Mouse (Mus musculus) brain, embryonic 14.5 days (tissue): ENCODE measurements around the gene Slc25a11. TPM values are rescaled to one million over a fixed set of nuclear protein-coding genes. Genes with fewer than 3 reads are reported as not detected.

ENCODE experiments used
- DNase-seq: peaks from one replicate; pipeline ENCODE4 v3.0.0-alpha.2; 2011; ENCODE audit warnings: low read depth
- CTCF ChIP-seq: fragments of 200-500 bp; IDR thresholded peaks from 2 replicates; pipeline ENCODE4 v1.5.1; 2012; ENCODE audit warnings: inconsistent platforms, mild to moderate bottlenecking, moderate library complexity, borderline replicate concordance; ENCODE audit not compliant: insufficient read depth, insufficient read length; ENCODE audit errors: extremely low read depth
- POLR2A ChIP-seq: fragments of 200-500 bp; IDR thresholded peaks from 2 replicates; pipeline ENCODE4 v1.6.1; 2012; ENCODE audit warnings: mild to moderate bottlenecking, inconsistent platforms, borderline replicate concordance; ENCODE audit not compliant: poor library complexity, insufficient read depth, insufficient read length, severe bottlenecking; ENCODE audit errors: extremely low read depth
- polyA plus RNA-seq: library from polyadenylated mRNA; depleted of rRNA; stranded (reverse); fragments of >200 nt; gene quantifications from 2 replicates; pipeline ENCODE4 v1.2.3, GENCODE M21; 2012

Slc25a11 gene
- polyA plus RNA-seq, 1 experiment, result 129 TPM

DNA sequence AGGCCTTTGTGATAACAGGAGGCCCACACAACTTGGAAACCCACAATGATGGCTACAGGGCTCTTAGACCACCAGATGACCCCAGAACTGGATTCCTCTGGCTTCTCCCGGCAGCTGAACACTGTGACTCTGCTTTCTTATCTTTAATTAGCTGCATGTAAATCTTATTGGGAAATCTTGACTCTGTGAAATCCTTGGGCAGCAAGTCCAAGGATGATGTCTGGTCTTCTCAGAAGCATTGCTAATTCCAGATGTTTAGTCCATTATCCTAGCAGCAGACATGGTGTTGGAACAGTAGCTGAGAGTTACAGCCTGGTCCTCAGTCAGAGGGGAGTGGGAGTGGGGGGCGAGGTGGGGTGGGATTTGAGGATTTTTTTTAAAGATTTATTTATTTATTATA lies 18.8 kb downstream of the Slc25a11 start:
- TF ChIP-seq POLR2A (no peak), CTCF (no peak)
- DNase-seq, result no peak

DNA sequence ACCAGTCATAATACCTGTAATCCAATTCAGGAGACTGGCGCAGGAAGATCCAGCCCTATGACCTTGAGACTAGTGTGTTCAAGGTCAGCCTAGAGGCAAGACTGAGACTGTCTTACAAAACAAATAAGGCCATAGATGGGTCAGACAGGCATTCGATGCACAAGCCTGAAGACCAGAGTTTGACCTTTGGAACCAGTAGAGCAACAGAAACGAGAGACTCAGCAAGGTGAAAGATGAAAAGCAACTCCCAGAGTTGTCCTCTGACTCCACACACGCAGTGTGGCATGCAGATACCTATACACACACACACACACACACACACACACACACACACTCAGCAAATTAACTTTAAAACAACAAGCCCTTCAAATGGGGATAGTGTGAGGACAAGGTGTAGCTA lies 20.4 kb downstream of the Slc25a11 start:
- no peak for TF ChIP-seq POLR2A
- no peak for TF ChIP-seq CTCF

DNA sequence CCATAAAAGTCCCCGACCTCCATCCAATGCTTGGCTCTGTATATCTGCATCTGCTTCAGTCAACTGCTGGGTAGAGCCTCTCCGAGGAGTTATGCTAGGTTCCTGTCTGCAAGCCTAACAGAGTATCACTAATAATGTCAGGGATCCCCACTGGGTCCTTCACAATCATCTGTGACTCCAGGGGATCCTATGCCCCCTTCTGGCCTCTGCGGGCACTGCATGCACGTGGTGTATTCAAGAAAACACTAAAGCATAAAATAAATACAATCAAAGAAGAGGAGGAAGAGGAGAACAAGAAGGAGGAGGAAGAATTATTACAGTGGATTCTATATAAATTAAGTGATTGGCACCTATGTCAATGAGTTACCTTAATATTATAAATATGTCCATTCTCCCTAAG lies 21.8 kb downstream of the Slc25a11 start:
- DNase-seq, result peak; percentile 47
- TF ChIP-seq POLR2A, result no peak
- TF ChIP-seq CTCF, result peak; percentile 68; the same call in 1 of the 2 replicates

More for the DNA sequence above, 20.4 kb downstream of the Slc25a11 start:
- DNase-seq, result no peak

DNA sequence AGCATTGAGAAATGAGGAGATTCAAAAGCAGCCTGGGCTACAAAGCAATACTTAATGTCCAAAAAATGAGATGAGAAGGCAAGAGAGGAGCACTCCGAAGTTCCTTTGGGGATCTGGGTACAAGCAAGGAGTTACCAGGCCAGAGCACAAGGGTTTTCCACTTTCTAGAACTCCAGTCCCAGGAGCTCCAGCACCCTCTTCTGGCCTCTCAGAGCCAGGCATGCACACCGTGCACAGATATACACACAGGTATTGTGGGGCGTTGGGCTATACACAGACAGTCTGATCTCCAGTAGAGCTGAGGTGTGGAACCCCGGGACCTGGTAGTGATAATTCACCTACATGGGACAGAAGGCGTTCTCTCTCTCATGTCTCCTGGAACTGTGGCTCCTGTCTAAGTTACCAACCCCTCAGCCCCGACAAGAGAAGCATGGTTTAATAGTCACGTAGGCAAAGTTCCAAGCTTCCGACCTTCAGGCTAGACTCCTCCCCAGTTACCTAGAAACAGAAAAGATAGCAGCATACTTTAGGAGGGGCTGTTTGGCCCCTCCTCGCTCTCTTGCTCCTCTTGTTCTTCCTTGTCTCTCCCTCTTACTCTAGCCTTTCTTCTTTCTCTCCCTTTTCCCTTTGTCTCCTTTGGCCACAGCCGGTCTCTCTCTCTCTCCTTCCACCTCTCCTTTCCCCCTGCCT lies 24.1 kb downstream of the Slc25a11 start:
- TF ChIP-seq POLR2A (no peak), CTCF (peak; percentile 18; the same call in 1 of the 2 replicates)

DNA sequence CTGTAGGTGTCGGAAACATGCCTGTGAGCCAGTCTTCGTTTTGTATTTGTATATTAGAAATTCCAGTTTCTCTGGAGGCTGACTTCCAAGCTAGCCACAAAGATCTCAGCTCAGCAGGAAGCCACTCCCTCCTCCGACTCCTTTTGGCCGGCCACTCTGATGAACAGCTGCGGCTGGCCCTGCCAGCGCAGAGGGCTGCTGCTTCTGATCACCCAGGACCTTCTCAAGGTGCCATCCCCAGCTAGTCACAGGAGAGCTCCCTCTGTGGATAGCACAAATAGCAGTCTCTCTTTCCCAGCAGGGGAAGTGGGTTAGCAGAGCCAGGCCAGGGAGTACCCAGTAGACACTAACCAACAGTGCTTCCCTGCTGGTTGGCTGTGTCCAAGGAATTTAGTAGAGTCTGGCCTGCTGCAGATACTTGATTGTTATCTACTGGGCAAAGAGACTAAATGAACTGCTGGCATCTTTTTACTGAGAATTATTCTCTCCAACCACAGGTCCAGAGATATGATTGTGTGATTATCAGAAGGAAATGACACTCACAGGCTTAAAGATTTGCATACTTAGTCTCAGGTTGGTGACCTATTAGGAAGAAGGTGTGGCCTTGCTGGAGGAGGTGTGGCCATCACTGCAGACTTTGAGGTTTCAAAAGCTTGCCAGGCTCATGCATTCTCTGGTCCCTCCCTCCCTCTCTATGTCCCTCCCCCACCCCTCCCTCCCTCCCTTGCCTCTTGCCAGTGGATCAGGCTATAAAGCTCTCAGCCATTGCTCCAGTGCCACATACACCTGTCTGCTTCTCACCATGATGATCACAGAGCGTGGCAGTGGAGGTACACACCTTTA lies 25.1 kb downstream of the Slc25a11 start:
- TF ChIP-seq CTCF (no peak), POLR2A (no peak)
- DNase-seq, result no peak

More for the DNA sequence above, 24.1 kb downstream of the Slc25a11 start:
- DNase-seq, result no peak

DNA sequence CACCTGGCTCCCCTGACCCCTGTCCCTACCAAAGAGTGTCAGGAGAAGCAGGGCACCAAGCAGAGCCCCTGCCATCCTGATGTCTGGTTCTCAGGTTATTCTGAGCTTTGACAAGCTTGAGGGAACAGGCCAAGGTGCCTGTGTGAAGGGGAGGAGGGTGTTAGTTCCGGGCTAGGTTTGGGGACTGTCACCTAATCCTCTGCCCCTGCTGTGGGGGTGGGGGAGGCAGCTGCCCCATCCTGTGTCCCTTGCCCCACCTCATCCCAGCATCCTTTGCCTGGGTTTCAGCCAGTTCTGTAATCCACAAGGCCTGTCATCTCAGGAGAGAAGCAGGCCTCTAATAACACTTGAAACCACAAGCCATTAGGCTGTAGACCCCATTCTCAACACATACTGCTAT lies 28.2 kb downstream of the Slc25a11 start, which contains the start of gene Chrne:
Gene Chrne (minus strand): TSS at position 116 of the 400 bp plus-strand sequence.
- TF ChIP-seq CTCF, result no peak
- no peak for TF ChIP-seq POLR2A
- DNase-seq, result no peak

DNA sequence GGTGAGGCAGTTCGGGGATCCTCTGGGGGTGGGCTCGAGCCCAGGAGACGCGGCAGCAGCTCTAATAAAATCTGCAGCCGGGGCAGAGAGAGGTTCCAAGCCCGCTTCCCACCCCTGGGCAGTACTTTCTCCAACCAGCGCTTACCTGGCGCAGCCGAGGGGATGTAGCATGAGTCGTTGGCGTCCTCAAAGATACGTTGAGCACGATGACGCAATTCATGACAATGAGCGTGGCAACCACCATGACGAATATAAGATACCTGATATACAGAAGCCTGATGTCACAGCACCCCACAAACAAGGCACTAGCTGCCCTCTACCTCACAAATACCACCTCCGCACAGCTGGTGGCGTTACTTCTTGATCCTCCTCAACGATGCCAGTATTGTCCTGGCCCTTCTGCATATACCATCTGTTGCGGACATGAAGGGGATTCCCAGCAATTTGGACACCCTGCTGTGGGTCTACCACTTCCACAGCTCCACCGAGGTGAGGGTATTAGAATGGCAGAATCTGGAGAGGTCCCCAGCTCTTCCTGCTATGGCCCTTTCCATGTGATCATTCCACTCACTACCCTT lies 31.7 kb downstream of the Slc25a11 start, which contains the start of gene 4930544D05Rik:
Gene 4930544D05Rik (plus strand): TSS at position 333 of the 578 bp plus-strand sequence.
- TF ChIP-seq CTCF (no peak), POLR2A (no peak)
- DNase-seq, result no peak

DNA sequence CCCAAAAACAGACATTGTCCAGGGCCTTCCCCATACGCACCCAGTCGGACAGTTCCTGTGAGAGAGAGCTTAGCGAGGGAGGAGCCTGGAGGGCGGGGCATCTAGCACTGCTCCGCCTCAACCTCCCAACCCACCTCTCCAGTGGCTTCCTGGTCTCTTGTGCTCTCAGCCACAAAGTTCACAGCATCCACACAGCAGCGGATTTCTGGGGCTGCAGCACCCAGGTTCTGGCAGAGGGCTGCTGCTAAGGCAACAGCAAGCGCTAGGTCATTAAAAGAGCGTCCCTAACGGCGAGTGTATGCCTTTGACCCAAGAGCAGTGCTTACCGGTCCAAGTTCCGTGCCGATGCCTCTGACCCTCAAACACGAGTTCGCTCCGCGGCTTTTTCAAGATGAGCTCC lies 32.2 kb downstream of the Slc25a11 start:
- TF ChIP-seq POLR2A (no peak), CTCF (0 out of 2 replicates have a peak, but pooled peaks have one; percentile 4)
- DNase-seq, result peak; percentile 37

DNA sequence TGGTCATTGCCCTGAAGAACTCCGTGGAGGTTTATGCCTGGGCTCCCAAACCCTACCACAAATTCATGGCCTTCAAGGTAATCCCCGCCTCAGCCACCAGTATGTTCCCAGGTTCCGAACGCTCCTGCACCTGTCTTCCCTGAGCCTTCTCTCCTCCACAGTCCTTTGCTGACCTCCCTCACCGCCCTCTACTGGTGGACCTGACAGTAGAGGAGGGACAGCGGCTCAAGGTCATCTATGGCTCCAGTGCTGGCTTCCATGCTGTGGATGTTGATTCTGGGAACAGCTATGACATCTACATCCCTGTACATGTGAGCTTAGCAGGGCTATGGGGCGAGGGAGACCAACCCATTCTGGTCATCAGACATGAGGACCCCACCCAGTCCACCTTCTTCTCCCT lies 34.8 kb downstream of the Slc25a11 start:
- DNase-seq, result no peak
- TF ChIP-seq POLR2A (no peak), CTCF (peak; percentile 8; the same call in 1 of the 2 replicates)

DNA sequence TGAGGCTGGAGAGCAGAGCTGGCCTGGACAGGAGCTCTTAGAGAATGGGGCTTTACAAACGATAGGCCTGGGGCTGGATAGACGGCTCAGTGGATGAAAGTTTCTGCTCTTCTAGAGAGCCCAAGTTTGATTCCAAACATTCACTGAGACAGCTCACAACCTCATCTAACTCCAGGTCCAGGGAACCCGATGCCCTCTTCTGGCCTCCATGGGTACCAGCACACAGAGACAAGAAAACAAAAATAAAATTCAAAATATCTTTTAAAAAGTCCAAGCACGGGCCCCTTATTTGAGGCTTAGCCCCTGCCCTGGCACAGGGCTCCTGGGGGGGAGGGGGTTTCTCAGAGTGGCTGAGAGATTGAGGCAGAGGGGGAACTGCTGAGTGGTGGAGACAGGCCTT lies 36.5 kb downstream of the Slc25a11 start:
- no peak for TF ChIP-seq CTCF
- no peak for TF ChIP-seq POLR2A
- DNase-seq, result no peak

DNA sequence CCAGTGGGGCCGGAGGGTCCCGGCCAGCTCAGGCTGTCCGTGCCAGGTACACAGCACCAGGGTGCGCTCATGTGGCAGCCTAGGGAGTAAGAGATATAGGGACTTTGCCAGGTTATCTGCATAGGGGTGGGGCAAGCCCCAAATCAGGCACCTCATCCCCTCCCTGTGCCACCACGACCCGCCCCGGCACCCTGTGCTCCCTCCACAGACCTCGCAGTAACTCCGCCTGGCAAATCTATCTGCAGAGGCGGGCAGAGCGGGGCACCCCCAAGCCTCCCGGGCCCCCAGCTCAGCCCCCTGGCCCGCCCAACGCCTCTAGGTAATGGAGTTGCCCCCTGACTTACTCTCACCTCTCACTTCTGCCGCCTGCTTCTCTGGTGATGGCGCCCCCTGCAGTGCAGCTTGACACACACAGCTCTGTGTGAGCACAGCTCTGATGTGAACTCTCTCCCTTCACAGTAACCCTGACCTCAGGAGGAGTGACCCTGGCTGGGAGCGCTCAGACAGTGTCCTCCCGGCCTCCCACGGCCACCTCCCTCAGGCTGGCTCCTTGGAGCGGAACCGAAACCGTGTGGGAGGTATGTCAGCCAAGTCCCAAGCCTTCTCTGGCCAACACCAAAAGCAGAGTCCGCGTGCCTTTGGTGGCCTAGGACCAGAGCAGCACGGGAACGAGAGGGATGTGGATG lies 38.8 kb downstream of the Slc25a11 start:
- TF ChIP-seq POLR2A, result no peak
- TF ChIP-seq CTCF, result peak; percentile 45; the same call in 1 of the 2 replicates
- no peak for DNase-seq

DNA sequence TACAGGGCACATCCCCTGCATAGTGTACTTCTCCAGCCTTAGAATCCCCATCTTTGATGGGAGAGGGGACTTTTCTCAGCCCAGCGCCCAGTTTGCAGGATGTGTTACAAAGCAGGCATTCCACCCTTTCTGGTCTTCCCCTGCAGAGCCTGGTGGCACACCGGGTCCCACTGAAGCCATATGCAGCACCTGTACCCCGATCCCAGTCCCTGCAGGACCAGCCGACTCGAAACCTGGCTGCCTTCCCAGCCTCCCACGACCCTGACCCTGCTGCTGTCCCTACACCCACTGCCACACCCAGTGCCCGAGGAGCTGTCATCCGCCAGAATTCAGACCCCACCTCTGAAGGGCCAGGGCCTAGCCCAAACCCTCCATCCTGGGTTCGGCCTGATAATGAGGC lies 39.7 kb downstream of the Slc25a11 start:
- no peak for TF ChIP-seq CTCF
- no peak for TF ChIP-seq POLR2A
- DNase-seq, result no peak
